Mouse (Mus musculus) testis, adult 2 months (tissue): ENCODE results near the gene Rfc1.

Experiments
- CTCF ChIP-seq: fragments of 200-500 bp; IDR thresholded peaks from 2 replicates; pipeline ENCODE4 v1.5.1; 2012; ENCODE audit warnings: low read depth, mild to moderate bottlenecking, inconsistent platforms, low read length, moderate library complexity; ENCODE audit not compliant: control insufficient read depth, insufficient read depth, insufficient replicate concordance
- POLR2A ChIP-seq: fragments of 200-500 bp; IDR thresholded peaks from 2 replicates; pipeline ENCODE4 v1.6.1; 2012; ENCODE audit warnings: low read depth, mild to moderate bottlenecking, inconsistent platforms, low read length, moderate library complexity; ENCODE audit not compliant: control insufficient read depth

DNA sequence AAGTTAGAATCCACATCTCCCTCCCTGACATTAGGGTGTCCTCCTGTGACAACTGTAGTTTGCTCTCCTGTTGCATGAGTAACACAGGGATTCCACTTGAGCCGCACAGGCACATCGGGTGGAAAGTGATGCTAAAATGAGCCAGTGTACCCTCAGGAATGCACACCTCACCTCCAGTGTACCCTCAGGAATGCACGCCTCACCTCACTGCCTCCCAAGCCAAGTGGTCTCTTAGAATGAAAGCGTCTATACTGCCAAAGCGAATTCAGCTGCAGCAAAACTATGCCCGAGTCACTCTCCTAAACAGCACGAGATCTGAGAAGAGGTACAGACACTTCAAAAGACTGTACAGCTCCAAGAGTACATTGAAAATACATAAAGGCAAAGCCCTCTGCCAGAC is 114.4 kb downstream of the Rfc1 start:
- TF ChIP-seq CTCF: no peak
- no peak for TF ChIP-seq POLR2A
